Mouse (Mus musculus): Measurements from ENCODE around the gene Cd44.

Gene Cd44

GRCm38 (mm10) chr2:102867396-102868088 lies 33.9 kb downstream of the Cd44 start:
- DNase-seq = no peak

- no peak for DNase-seq
Measured at GRCm38 (mm10) chr2:102866594-102866993, 34.9 kb downstream of the Cd44 start.

GRCm38 (mm10) chr2:102865354-102865752 lies 36.1 kb downstream of the Cd44 start:
- DNase-seq = no peak

- no peak for DNase-seq
Measured at GRCm38 (mm10) chr2:102864695-102865353, 36.6 kb downstream of the Cd44 start.

- DNase-seq = no peak
Measured at GRCm38 (mm10) chr2:102864036-102864435, 37.4 kb downstream of the Cd44 start.

GRCm38 (mm10) chr2:102863583-102863982 lies 37.9 kb downstream of the Cd44 start:
- no peak for DNase-seq

- no peak for DNase-seq
Measured at GRCm38 (mm10) chr2:102862706-102863105, 38.8 kb downstream of the Cd44 start.

- no peak for DNase-seq
Measured at GRCm38 (mm10) chr2:102858271-102858670, 43.2 kb downstream of the Cd44 start.

- DNase-seq = no peak
Measured at GRCm38 (mm10) chr2:102853297-102853696, 48.2 kb downstream of the Cd44 start.

- no peak for DNase-seq
Measured at GRCm38 (mm10) chr2:102851936-102852477, 49.5 kb downstream of the Cd44 start.

- DNase-seq = no peak
Measured at GRCm38 (mm10) chr2:102850026-102850425, 51.4 kb downstream of the Cd44 start.

- DNase-seq = no peak
Measured at GRCm38 (mm10) chr2:102848811-102849433, 52.5 kb downstream of the Cd44 start.

GRCm38 (mm10) chr2:102841231-102841630 lies 60.2 kb downstream of the Cd44 start:
- DNase-seq = no peak

GRCm38 (mm10) chr2:102838179-102838578 lies 63.3 kb downstream of the Cd44 start:
- no peak for DNase-seq

GRCm38 (mm10) chr2:102831547-102831946 lies 69.9 kb downstream of the Cd44 start:
- no peak for DNase-seq

GRCm38 (mm10) chr2:102829201-102829600 lies 72.3 kb downstream of the Cd44 start:
- peak; percentile 75 to 76 for DNase-seq

- no peak for DNase-seq
Measured at GRCm38 (mm10) chr2:102828381-102828780, 73.1 kb downstream of the Cd44 start.

- DNase-seq = no peak
Measured at GRCm38 (mm10) chr2:102827841-102828240, 73.6 kb downstream of the Cd44 start.

- no peak for DNase-seq
Measured at GRCm38 (mm10) chr2:102825961-102826633, 75.4 kb downstream of the Cd44 start.

- DNase-seq = no peak
Measured at GRCm38 (mm10) chr2:102822036-102822435, 79.4 kb downstream of the Cd44 start.

GRCm38 (mm10) chr2:102820790-102821189 lies 80.7 kb downstream of the Cd44 start:
- no peak for DNase-seq

- DNase-seq = no peak
Measured at GRCm38 (mm10) chr2:102820225-102820711, 81.2 kb downstream of the Cd44 start.

- DNase-seq = no peak
Measured at GRCm38 (mm10) chr2:102815289-102815809, 86.1 kb downstream of the Cd44 start.

Data from kidney, postnatal 25 days (tissue).